Mouse (Mus musculus) megakaryocyte, embryonic 14.5 days (primary cell): ENCODE measurements around the gene Cdca3. TPM values are rescaled to one million over a fixed set of nuclear protein-coding genes. Genes with fewer than 3 reads are reported as not detected.
A peak's percentile ranks its signal among the peaks of the same experiment; 100 is the strongest.
"Not testable (repeated sequence)": the region's sequence is repeated elsewhere in the genome, so short reads cannot be mapped to it uniquely, and the experiment has no call there.

Source experiments
- H3K27me3 ChIP-seq: replicated peaks from 2 replicates; pipeline ENCODE3; 2012; ENCODE audit warnings: inconsistent platforms
- H3K36me3 ChIP-seq: replicated peaks from 2 replicates; pipeline ENCODE3; 2012; ENCODE audit warnings: low read length, inconsistent platforms, mixed read lengths
- H3K4me1 ChIP-seq: 2 replicates; pipeline ENCODE4 v1.6.1; 2012; ENCODE audit warnings: inconsistent platforms
- H3K4me3 ChIP-seq: replicated peaks from 2 replicates; pipeline ENCODE3; 2012; ENCODE audit warnings: moderate library complexity, mild to moderate bottlenecking, inconsistent platforms
- H3K9me3 ChIP-seq: 2 replicates; pipeline ENCODE4 v1.6.1; 2012; ENCODE audit warnings: inconsistent platforms
- FLI1 ChIP-seq: IDR thresholded peaks from 2 replicates; pipeline ENCODE4 v1.6.1; 2012; ENCODE audit warnings: low read length, inconsistent platforms, mixed read lengths
- GATA1 ChIP-seq: IDR thresholded peaks from 3 replicates; pipeline ENCODE4 v1.6.1; 2012; ENCODE audit warnings: mixed read lengths, low read length, inconsistent platforms, borderline replicate concordance
- polyA plus RNA-seq: library from polyadenylated mRNA; stranded (reverse); fragments of >175 nt; gene quantifications from 2 replicates; pipeline ENCODE4 v1.2.3, GENCODE M21; 2012; ENCODE audit warnings: low replicate concordance; ENCODE audit not compliant: insufficient read depth

The Cdca3 gene
- polyA plus RNA-seq, 1 experiment: 32.4 TPM

DNA sequence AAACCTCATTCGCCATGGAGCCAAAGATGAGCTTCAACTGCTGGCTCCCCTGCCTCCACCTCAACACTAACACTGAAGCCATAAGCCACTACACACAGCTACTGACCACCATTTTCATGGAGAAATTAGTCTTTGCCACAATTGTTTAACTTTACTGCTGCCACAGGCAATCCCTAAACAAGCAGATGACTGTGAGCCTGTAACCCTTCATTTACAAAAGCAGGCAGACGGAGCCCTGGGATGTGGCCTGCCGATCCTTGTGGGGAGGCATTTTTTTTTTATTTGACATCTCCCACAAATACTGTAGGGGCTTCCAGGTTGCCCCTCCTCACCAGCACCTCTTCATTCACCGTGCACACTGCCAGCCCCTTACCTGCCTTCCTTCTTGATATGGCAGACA lies 12.7 kb upstream of the Cdca3 start:
- H3K27me3 ChIP-seq: no peaks in the 10 kb centered on the region
- no peaks in the 10 kb centered on the region for H3K9me3 ChIP-seq
- peaks cover 88% of the 10 kb centered on the region for H3K36me3 ChIP-seq
- peaks cover 55% of the 10 kb centered on the region for H3K4me1 ChIP-seq
- TF ChIP-seq FLI1 (no peak), GATA1 (no peak)
- H3K4me3 ChIP-seq: no peak overlapping the region

DNA sequence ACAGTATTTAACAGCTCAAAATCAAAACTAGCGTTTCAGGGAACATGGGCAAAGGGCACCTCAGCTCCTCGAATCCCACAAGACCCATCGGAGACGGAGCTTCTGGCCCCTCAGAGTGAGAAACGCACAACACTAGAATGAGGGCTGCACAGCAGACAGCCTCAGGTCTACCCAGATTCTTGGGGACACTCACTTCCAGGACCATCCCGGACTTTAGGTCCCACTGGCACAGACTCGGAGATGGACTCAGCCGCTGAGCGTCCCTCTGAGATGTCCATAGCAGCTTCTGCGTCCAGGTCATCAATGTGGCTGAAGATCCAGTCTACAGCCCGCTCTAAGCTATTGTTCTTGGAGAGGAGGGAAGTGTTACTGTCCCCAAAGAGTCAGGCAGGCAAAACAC lies 12.2 kb upstream of the Cdca3 start:
- H3K36me3 ChIP-seq: peaks cover 88% of the 10 kb centered on the region

DNA sequence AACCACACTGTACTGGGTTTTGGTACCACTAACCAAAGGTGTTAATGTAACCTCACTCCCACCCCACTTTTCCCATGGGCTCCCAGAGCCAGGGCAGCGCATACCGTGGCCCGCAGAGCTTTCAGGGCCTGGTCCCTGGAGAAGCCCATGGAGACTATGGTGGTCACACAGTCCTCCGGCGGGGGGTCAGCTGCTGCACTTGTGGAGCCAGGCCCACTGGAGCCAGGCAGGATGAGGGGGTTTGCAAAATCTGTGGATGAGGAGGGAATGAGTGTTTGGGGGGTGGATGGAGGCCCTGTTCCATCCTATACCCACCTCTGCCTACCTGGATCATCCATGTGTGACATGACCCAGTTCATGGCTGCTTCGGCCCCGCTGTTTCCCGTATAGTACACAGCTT lies 11.8 kb upstream of the Cdca3 start:
- Histone ChIP-seq H3K9me3 (no peaks in the 10 kb centered on the region), H3K4me1 (peaks cover 46% of the 10 kb centered on the region), H3K36me3 (peaks cover 88% of the 10 kb centered on the region), H3K4me3 (peak overlapping the region; percentile 40), H3K27me3 (no peaks in the 10 kb centered on the region)
- TF ChIP-seq GATA1 (no peak), FLI1 (no peak)

More for the DNA sequence above, 12.2 kb upstream of the Cdca3 start:
- TF ChIP-seq FLI1 (no peak), GATA1 (no peak)
- Histone ChIP-seq H3K27me3 (no peaks in the 10 kb centered on the region), H3K4me1 (peaks cover 50% of the 10 kb centered on the region), H3K9me3 (no peaks in the 10 kb centered on the region), H3K4me3 (no peak overlapping the region)

DNA sequence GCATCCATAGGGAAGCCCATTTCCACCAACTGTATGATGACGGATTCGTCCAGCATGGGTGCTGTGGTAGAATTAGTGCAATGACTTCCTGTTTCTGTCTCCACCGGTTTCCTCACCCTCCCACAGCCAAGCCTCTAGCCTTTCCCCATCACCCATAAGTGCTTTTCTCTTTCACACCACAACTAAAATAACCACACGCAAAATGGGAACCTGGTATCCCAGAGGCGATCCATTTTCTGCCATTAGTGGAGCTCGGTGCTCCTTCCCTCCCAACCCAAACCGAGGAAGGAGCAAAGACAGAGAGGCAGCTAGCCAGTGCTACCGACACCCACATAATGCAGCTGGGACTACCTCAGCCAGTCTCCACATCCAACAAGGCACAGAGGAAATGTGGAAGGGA lies 11.4 kb upstream of the Cdca3 start:
- Histone ChIP-seq H3K36me3 (peaks cover 88% of the 10 kb centered on the region), H3K27me3 (no peaks in the 10 kb centered on the region), H3K4me3 (peak overlapping the region; percentile 72), H3K4me1 (peaks cover 42% of the 10 kb centered on the region), H3K9me3 (no peaks in the 10 kb centered on the region)
- TF ChIP-seq FLI1 (no peak), GATA1 (no peak)

DNA sequence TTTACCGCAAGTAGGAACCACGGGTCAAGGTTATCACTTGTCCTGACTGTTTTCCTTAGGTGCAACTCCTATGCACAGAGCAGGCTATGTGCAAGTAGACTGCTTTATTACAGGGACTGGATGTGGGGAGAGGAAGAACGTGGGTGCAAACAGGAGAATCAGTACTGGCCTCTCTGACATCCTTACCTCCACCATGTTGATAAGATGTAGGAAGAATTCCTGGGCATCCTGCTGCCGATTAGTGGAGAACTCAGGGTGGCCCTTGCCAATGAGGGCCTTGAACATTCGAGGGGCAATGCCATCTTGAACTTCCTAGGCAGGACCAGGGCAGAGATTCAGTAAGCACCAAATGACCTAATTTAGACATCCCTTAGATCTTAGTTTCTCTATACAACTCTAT lies 8.5 kb upstream of the Cdca3 start:
- Histone ChIP-seq H3K36me3 (peaks cover 100% of the 10 kb centered on the region), H3K9me3 (no peaks in the 10 kb centered on the region), H3K4me1 (peaks cover 40% of the 10 kb centered on the region), H3K4me3 (no peak overlapping the region), H3K27me3 (no peaks in the 10 kb centered on the region)
- TF ChIP-seq GATA1 (no peak), FLI1 (no peak)

DNA sequence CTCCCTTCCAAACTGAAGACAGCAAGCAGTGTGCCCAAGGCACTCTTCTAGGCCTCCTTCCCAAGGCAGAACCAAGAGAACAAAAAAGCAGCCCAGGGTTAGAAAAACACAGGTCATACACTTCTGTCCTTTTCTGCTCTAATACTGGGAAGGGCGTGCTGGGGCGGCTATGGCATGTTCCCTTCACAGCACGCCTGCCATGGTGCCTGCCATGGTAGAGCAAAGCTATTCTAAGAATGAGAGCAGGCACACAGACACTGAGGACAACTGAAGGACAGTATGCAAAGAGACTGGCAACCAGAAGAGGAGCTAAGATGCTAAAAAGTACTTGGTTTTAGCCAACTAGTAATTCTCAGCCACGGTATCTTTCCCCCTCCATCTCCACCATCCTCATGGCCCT lies 7.3 kb upstream of the Cdca3 start:
- no peak for TF ChIP-seq GATA1
- TF ChIP-seq FLI1: no peak
- Histone ChIP-seq H3K27me3 (no peaks in the 10 kb centered on the region), H3K4me3 (no peak overlapping the region), H3K4me1 (peaks cover 49% of the 10 kb centered on the region), H3K9me3 (no peaks in the 10 kb centered on the region), H3K36me3 (peaks cover 100% of the 10 kb centered on the region)

DNA sequence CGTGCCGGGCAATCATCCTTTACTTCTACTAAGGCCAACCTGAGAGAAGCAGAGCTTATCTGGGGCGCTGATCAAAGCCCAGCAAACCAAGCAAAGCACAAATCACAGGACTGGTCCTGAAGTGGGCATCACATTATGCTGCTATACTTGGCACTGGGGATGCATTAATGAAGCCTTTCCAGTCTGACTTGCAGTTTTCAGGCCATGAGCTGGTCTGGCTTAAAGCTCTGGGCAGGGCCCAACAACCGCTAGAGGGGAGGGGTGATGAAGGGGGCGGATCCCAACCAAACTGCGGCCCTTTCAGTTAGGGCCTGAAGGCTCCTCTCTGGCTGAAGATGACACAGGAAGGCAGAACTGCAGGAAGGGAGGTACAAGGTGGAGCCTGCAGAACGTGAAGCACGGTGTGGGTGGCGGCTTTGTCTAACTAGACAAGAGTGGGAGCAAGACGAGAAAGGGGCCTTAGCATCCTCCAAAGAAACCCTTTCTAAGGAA lies 1.2 kb upstream of the Cdca3 start:
- Histone ChIP-seq H3K4me1 (peaks cover 57% of the 10 kb centered on the region), H3K4me3 (peak overlapping the region; percentile 100), H3K9me3 (no peaks in the 10 kb centered on the region), H3K36me3 (peaks cover 64% of the 10 kb centered on the region), H3K27me3 (no peaks in the 10 kb centered on the region)
- TF ChIP-seq GATA1 (no peak), FLI1 (no peak)

DNA sequence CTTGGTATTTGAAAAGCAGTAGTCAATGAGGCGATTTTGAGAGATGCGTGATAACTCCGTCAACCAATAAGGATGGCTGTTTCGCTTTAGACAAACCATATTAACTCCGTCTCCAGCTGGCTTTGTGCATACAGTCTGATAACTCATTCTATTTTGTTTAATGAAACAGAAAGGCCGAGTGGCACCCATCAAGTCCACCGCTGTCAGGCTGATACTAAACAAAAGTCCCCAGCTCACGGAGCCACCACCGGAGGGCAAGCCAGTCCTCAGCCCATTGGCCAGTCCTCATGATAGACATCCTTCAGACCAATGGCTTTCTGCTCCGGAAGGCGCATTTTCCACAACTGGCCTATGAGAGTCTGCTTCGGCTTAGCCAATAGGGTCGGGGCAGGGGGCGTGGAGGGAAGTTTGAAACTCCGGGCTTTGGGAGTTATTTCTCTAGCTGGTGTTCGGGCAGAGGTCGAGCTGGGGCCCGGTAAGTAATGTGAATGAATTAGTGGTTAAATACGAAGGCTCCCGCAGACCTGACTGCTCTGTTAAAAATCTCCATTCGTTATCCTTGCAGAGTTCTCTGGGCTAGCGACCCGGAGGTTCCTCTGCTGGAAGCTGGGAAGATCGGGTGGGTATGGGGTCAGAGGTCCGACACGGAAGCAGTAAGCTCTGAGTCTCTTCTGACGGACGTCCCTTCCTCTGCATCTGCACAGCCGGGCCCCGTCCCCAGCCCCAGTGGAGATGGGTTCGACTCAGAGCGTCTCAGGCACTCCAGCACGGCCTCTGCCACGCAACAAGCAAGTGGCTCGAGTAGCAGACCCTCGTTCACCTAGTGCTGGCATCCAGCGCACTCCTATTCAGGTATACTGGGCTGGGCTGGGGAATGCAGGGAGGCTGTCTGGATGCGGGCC lies 703 bp downstream of the Cdca3 start:
- Histone ChIP-seq H3K4me3 (peak overlapping the region; percentile 100), H3K4me1 (peaks cover 60% of the 10 kb centered on the region), H3K27me3 (no peaks in the 10 kb centered on the region), H3K36me3 (peaks cover 63% of the 10 kb centered on the region), H3K9me3 (no peaks in the 10 kb centered on the region)
- TF ChIP-seq FLI1: peak; percentile 42; the same call in 1 of the 2 replicates
- TF ChIP-seq GATA1: no peak; the same call in 2 of the 3 replicates

DNA sequence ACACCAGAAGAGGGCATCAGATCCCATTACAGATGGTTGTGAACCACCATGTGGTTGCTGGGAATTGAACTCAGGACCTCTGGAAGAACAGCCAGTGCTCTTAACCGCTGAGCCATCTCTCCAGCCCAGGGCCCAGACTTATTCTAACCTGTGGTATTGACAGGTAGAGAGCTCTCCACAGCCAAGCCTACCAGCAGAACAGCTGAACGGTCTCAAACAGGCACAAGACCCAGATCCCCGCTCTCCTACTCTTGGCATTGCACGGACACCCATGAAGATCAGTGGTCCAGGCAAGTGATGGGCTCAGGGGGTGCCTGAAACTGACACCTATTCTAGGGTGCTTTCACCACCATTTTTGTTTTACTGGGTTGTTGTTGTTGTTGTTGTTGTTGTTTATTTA lies 1.9 kb downstream of the Cdca3 start:
- not testable (repeated sequence) for H3K9me3 ChIP-seq, H3K27me3 ChIP-seq
- Histone ChIP-seq H3K36me3 (peaks cover 61% of the 10 kb centered on the region), H3K4me1 (peaks cover 60% of the 10 kb centered on the region), H3K4me3 (peak overlapping the region; percentile 23)

DNA sequence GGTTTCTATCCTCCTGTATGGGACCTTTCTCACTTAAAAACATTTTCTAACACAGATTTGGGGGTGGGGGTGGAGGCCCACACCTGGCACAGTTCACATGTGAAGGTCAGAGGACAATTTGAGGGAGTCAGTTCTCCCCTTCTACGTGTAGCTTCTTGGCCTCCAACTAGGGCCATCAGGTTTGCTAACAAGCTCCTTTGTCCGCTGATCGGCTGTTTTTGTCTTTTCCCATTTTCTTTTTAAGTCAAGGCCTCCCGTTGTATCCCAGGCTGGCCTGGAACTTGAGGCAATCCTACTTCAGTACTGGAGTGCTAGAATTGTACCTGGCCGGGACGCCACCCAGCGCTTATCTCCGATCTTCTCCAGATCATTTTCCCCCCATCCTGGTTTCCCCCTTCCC lies 2.3 kb downstream of the Cdca3 start:
- Histone ChIP-seq H3K4me3 (no peak overlapping the region), H3K4me1 (peaks cover 59% of the 10 kb centered on the region), H3K36me3 (peaks cover 56% of the 10 kb centered on the region), H3K27me3 (no peaks in the 10 kb centered on the region), H3K9me3 (no peaks in the 10 kb centered on the region)
- TF ChIP-seq FLI1: no peak
- TF ChIP-seq GATA1: no peak
